8 mouse cellular contexts compared by ENCODE assay signal in the genomic region with DNA sequence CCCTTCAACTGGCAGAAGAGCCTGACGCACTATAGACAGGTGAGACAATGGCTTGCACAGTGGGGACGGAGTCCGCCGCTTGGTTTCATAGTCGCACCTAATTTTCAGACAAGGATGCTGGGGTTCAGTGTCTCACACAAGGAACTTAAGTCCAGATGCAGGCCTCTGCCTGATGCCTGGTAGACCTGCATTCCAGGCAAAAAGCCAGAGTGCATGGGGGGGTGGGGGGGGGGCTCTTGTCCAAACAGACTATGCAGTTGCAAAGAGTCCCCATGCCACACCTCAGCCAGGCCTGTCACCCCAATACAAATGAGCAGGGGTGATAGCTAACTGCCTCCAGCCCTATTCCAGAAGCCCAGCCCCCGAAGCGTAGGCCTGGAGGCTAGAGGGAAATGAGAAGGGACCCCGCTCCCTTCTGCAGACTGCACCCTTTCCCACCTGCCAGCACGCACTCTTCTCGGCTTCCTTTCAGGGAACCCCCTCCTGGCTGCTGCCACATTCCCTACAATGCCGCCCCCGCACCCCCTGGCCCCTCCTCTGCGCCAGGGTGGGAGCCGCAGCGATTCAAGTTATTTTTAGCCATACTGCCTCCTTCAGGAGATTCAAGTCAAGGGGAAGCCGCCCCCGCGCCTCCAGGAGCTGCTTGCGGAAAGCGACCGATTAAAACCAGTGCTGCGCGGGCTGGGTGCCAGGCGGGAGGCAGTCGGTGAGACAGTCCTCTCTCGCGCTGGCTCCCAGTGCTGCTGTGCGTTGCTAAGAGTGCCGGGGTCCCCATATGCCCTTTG. TPM values are rescaled to one million over a fixed set of nuclear protein-coding genes. Genes with fewer than 3 reads are reported as not detected.
A peak's percentile ranks its signal among the peaks of the same experiment; 100 is the strongest.
DNase-seq lines count a peak whose midpoint lies in the region; TF ChIP-seq lines count a peak whose summit lies in the region.

No protein-coding gene starts in this region.

- no peak for TF ChIP-seq POLR2A in small intestine, adult 2 months (IDR thresholded peaks at IDR 0.05; ENCODE audit: low read depth, low read length)

- DNase-seq in adrenal gland, adult 2 months = peak; percentile 81
- DNase-seq in embryo, embryonic 9.5 days (ENCODE audit: extremely low spot score) = peak; percentile 67
- DNase-seq in heart, adult 11 months = peak; percentile 99
- DNase-seq in kidney, adult 11 months = peak; percentile 70
- DNase-seq in left cerebral cortex, postnatal 36 days (ENCODE audit: low spot score in 2 of 2) = peak; percentile 94 to 96
- peak; percentile 60 for DNase-seq in mesoderm, embryonic 11.5 days (ENCODE audit: low read depth, low spot score)
- no peak for DNase-seq in natural killer cell, adult 2 months (ENCODE audit: low spot score in 2 of 2)

- 21% methylated on average over 29 of the region's 29 CpGs for WGBS in small intestine, adult 2 months

- H3K36me3 ChIP-seq in small intestine, adult 2 months (ENCODE audit: control insufficient read depth, insufficient read depth, low read length) = no peaks in the 10 kb centered on the region

- H3K4me1 ChIP-seq in small intestine, adult 2 months (ENCODE audit: control insufficient read depth, insufficient read depth, insufficient read length, low read length) = no peaks in the 10 kb centered on the region

- no peak overlapping the region for H3K27ac ChIP-seq in small intestine, adult 2 months (ENCODE audit: insufficient read depth, low read depth, low read length)

- peaks cover 6% of the 10 kb centered on the region; the same call in 1 of the 2 replicates for H3K27me3 ChIP-seq in small intestine, adult 2 months (ENCODE audit: control insufficient read depth, insufficient read depth, low read length)

- TF ChIP-seq CTCF in small intestine, adult 2 months (IDR thresholded peaks at IDR 0.05; ENCODE audit: extremely low read depth, insufficient read length, insufficient replicate concordance, low read depth, low read length) = no peak

- 0 out of 2 replicates have a peak overlapping the region, but pooled peaks have one; percentile 7 for H3K4me3 ChIP-seq in small intestine, adult 2 months (ENCODE audit: low read depth, low read length)

- intact Hi-C loops in left cerebral cortex, postnatal 36 days (cut with DNase I) = loop anchor here (1.0 to 2.0 kb wide), 2 partner anchors 50 to 117 kb away; partner anchors contain the start of gene Dusp7

RNA-seq across cellular contexts. Expression of gene Rpl29, which starts 11.2 kb away (rescaled TPM):
- total RNA-seq in adrenal gland, adult 2 months (2021) = 100 to 1,000 TPM; 391 to 419 TPM
- 183 and 201 TPM in 2 replicates for polyA plus RNA-seq in adrenal gland, adult 2 months (2012; rRNA removed)
- total RNA-seq in left cerebral cortex, postnatal 36 days (2021) = 100 to 1,000 TPM; 278 to 331 TPM
- 259 and 390 TPM in 2 replicates for polyA plus RNA-seq in small intestine, adult 2 months (2012; rRNA removed)

RNA-seq across cellular contexts. Expression of gene Acy1, which starts 20.1 kb away (rescaled TPM):
- 10 to 100 TPM; 12.2 to 16.9 TPM for total RNA-seq in adrenal gland, adult 2 months (2021)
- polyA plus RNA-seq in adrenal gland, adult 2 months (2012; rRNA removed) = 11.0 and 14.8 TPM in 2 replicates
- total RNA-seq in left cerebral cortex, postnatal 36 days (2021) = 10 to 100 TPM; 15.4 to 16.0 TPM
- 45.3 and 120 TPM in 2 replicates for polyA plus RNA-seq in small intestine, adult 2 months (2012; rRNA removed)

RNA-seq across cellular contexts. Expression of gene Abhd14b, which starts 29.2 kb away (rescaled TPM):
- 10 to 100 TPM; 32.6 to 46.6 TPM for total RNA-seq in adrenal gland, adult 2 months (2021)
- 144 and 175 TPM in 2 replicates for polyA plus RNA-seq in adrenal gland, adult 2 months (2012; rRNA removed)
- 10 to 100 TPM in 1 of 2 experiments, 1 to 10 TPM in 1; 8.8 to 11.4 TPM for total RNA-seq in left cerebral cortex, postnatal 36 days (2021)
- polyA plus RNA-seq in small intestine, adult 2 months (2012; rRNA removed) = 40.3 and 53.1 TPM in 2 replicates

RNA-seq across cellular contexts. Expression of gene Abhd14a, which starts 29.4 kb away (rescaled TPM):
- total RNA-seq in adrenal gland, adult 2 months (2021) = 10 to 100 TPM; 18.8 to 25.9 TPM
- polyA plus RNA-seq in adrenal gland, adult 2 months (2012; rRNA removed) = 29.0 and 33.9 TPM in 2 replicates
- 10 to 100 TPM; 36.8 to 38.3 TPM for total RNA-seq in left cerebral cortex, postnatal 36 days (2021)
- 17.2 and 28.9 TPM in 2 replicates for polyA plus RNA-seq in small intestine, adult 2 months (2012; rRNA removed)

RNA-seq across cellular contexts. Expression of gene Pcbp4, which starts 35.1 kb away (rescaled TPM):
- 10 to 100 TPM; 17.5 to 28.6 TPM for total RNA-seq in adrenal gland, adult 2 months (2021)
- 56.4 and 90.6 TPM in 2 replicates for polyA plus RNA-seq in adrenal gland, adult 2 months (2012; rRNA removed)
- 100 to 1,000 TPM; 181 to 197 TPM for total RNA-seq in left cerebral cortex, postnatal 36 days (2021)
- 20.4 and 21.1 TPM in 2 replicates for polyA plus RNA-seq in small intestine, adult 2 months (2012; rRNA removed)

Comparison
In these comparisons a context has a peak if more than half of its experiments do, and no peak if none do; other contexts are left out.
1. DNase-seq: peak in adrenal gland, adult 2 months (single experiment), embryo, embryonic 9.5 days (single experiment), heart, adult 11 months (single experiment), kidney, adult 11 months (single experiment), left cerebral cortex, postnatal 36 days (2 of 2) and mesoderm, embryonic 11.5 days (single experiment); none in natural killer cell, adult 2 months (0 of 2).